Mouse (Mus musculus) liver, postnatal 0 days (tissue): ENCODE data around the gene Dock6. TPM values are rescaled to one million over a fixed set of nuclear protein-coding genes. Genes with fewer than 3 reads are reported as not detected.

ENCODE experiments used
- ATAC-seq: fragments of 200-750 bp; cut with Nextera tagmentation; 2 replicates; pipeline ENCODE4 v1.8.0; 2017; ENCODE audit warnings: mild to moderate bottlenecking, moderate library complexity
- DNase-seq: peaks from one replicate; pipeline ENCODE4 v3.0.0-alpha.2; 2016
- H3K27ac ChIP-seq: fragments of 300-500 bp; sonication (generic); 2 replicates; pipeline ENCODE4 v1.5.1; 2014; ENCODE audit warnings: antibody characterized with exemption, moderate library complexity, mild to moderate bottlenecking, low read depth
- H3K27me3 ChIP-seq: fragments of 300-500 bp; sonication (generic); 2 replicates; pipeline ENCODE4 v1.6.1; 2014; ENCODE audit warnings: low read length, control low read depth, mixed read lengths; ENCODE audit not compliant: insufficient read depth
- H3K36me3 ChIP-seq: fragments of 300-500 bp; sonication (generic); replicated peaks from 2 replicates; pipeline ENCODE4 v1.6.1; 2014; ENCODE audit warnings: mild to moderate bottlenecking, control low read depth, low read length, moderate library complexity, mixed read lengths; ENCODE audit not compliant: insufficient read depth
- H3K4me1 ChIP-seq: fragments of 300-500 bp; sonication (generic); 2 replicates; pipeline ENCODE4 v1.6.1; 2014; ENCODE audit warnings: antibody characterized with exemption, mild to moderate bottlenecking, control low read depth; ENCODE audit not compliant: insufficient read depth
- H3K4me2 ChIP-seq: fragments of 300-500 bp; sonication (generic); 2 replicates; pipeline ENCODE4 v1.6.1; 2014; ENCODE audit warnings: low read depth, mild to moderate bottlenecking, low read length, moderate library complexity, mixed read lengths
- H3K4me3 ChIP-seq: fragments of 300-500 bp; sonication (generic); 2 replicates; pipeline ENCODE4 v1.5.1; 2014; ENCODE audit warnings: low read depth, low read length
- H3K9ac ChIP-seq: fragments of 300-500 bp; sonication (generic); replicated peaks from 2 replicates; pipeline ENCODE4 v1.6.1; 2014; ENCODE audit warnings: mild to moderate bottlenecking, moderate library complexity
- H3K9me3 ChIP-seq: fragments of 300-500 bp; sonication (generic); 2 replicates; pipeline ENCODE4 v1.6.1; 2016; ENCODE audit warnings: mild to moderate bottlenecking, control low read depth, low read length, mixed read lengths
- CTCF ChIP-seq: sonication (generic); IDR thresholded peaks from 2 replicates; pipeline ENCODE4 v1.5.1; 2016; ENCODE audit warnings: antibody characterized with exemption, low read depth
- EP300 ChIP-seq: IDR thresholded peaks from 2 replicates; pipeline ENCODE4 v1.6.1; 2016; ENCODE audit warnings: antibody characterized with exemption, low read depth, mild to moderate bottlenecking
- WGBS: fragments of 180-500 bp; shearing (Covaris S2); extraction: QIAGEN DNeasy Blood & Tissue Kit; methylation state at CpG from one replicate; pipeline ENCODE4 v1.1.7; 2014; ENCODE audit not compliant: insufficient replicate concordance; 5-methylcytosine and 5-hydroxymethylcytosine counted together
- polyA plus RNA-seq: library from polyadenylated mRNA; unstranded; fragments of >200 nt; fragmentation: Nextera tagmentation; extraction: Ambion mirVana; gene quantifications from 2 replicates; pipeline ENCODE4 v1.2.1, GENCODE M21; 2015

The Dock6 gene
- polyA plus RNA-seq, 1 experiment from 2014 or later, result 4.1 TPM

DNA sequence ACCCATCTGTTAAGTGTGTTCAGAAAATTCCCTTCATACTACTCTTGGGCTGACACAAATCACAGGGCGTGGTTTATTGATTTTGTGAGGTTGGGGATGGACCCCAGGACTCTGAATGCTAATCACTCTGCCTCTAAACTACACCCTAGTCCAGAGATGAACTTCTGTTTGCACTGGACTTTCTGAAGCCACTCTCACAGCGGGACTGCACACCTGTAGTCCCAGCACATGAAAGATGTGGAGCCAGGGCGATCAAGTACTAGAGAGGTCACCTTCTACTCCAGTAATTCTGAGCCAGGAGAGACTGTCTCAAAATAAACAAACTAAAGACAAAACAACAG is 53.5 kb downstream of the Dock6 start:
- TF ChIP-seq EP300 (peak; percentile 48; the same call in 1 of the 2 replicates), CTCF (no peak)
- no peaks in the 10 kb centered on the region for H3K9me3 ChIP-seq
- H3K4me2 ChIP-seq, result peak overlapping the region; percentile 85
- WGBS, result 47% methylated on average over 3 of the region's 3 CpGs
- peak overlapping the region; percentile 76 for H3K4me3 ChIP-seq
- H3K27me3 ChIP-seq, result no peaks in the 10 kb centered on the region
- no peak overlapping the region; the same call in 1 of the 2 replicates for H3K9ac ChIP-seq
- no peak for DNase-seq
- H3K27ac ChIP-seq, result peak overlapping the region; percentile 89
- H3K36me3 ChIP-seq, result 0 out of 2 replicates have a peak, but pooled peaks cover 6% of the 10 kb centered on the region
- peaks cover 20% of the 10 kb centered on the region; the same call in 1 of the 2 replicates for H3K4me1 ChIP-seq
- peak; percentile 30 for ATAC-seq

DNA sequence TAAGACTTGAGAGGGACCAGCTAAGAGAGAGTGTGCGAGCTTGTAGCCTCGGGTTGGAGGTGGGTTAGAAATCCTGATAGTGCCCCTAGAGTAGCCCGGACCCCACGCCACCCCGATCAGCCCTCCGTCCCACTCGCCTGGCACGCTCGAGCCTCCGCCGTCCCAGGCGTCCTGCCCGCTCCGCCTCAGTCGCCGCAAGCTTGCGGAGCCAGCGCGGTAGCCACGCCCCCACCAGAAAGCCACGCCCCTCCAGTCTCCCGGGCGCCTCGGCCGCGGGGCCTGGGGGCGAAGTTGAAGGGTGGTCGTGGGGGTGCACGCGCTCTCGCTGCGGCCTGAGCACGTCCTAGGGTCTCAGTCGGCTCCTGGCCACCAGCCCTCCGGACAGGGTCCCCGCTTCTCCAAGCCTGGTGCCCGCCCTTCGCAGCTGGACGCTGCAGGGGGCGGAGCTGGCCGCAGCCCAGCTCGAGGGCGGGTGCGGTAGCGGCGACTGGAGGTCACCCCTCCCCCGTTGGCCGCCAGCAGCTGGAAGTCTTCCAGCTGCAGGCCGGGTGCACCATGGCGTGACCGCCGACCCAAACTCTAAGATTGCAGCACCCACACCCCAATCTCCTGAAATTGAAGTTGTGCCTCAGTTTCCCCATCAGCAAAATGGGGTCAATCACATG is 54.0 kb downstream of the Dock6 start, which contains the start of gene Kank2:
Kank2 (minus strand) TSS at position 400 of the 665 bp plus-strand sequence.
- H3K27me3 ChIP-seq, result no peaks in the 10 kb centered on the region
- ATAC-seq (peak; percentile 89), DNase-seq (peak; percentile 89)
- under 1% methylated on average over 49 of the region's 52 CpGs for WGBS
- H3K9me3 ChIP-seq, result no peaks in the 10 kb centered on the region
- peak within 1 kb of the TSS; percentile 76 for H3K4me3 ChIP-seq
- H3K4me1 ChIP-seq, result peaks cover 20% of the 10 kb centered on the region; the same call in 1 of the 2 replicates
- peak within 1 kb of the TSS; percentile 85 for H3K4me2 ChIP-seq
- H3K9ac ChIP-seq, result peak within 1 kb of the TSS; percentile 86
- 0 out of 2 replicates have a peak, but pooled peaks cover 6% of the 10 kb centered on the region for H3K36me3 ChIP-seq
- TF ChIP-seq CTCF, result no peak
- peak within 1 kb of the TSS; percentile 89 for H3K27ac ChIP-seq

DNA sequence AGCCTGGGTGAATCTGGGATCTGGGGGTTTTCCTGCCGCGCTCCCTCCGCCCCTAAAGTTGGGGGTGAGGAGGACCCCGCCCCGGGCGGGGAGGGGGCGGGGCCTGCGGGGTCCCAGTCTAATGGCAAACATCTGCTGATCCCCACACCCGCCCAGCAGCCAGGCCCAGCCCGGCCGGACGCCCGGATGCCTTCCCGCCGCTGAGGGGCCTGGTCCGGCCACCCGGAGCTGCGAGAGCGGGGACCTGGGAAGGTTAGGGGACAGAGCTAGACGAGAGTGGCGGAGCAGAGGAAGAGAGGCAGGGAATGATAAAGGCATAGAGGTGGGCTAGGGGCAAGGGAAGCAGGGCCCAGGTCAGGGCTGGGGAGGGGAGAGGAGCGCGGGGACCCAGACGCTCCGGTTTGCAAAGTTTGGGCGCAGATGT is 54.5 kb downstream of the Dock6 start:
- under 1% methylated on average over 23 of the region's 26 CpGs for WGBS
- DNase-seq, result peak; percentile 64
- H3K27ac ChIP-seq, result peak overlapping the region; percentile 89

DNA sequence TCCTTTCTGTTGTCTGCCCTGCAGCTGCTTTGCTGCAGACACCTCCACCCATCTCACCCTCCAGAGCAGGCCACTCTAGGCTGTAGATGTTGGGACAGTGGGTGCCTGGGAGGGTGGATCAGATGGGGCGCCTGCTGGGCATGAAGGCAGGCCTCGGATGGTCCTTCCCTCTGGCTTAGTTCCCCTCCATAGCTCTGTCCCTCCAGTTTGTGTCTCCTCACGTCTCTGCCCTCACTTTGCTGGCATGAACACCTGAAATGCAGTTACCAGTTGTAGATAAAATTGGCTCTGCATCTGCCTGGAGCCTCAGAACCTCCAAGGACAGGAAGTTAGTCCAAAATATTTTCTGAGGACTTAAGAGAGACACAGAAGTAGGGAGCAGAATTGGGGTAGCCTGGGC is 55.5 kb downstream of the Dock6 start:
- 0 out of 2 replicates have a peak, but pooled peaks cover 6% of the 10 kb centered on the region for H3K36me3 ChIP-seq
- WGBS, result 44% methylated on average over 3 of the region's 3 CpGs
- H3K4me1 ChIP-seq, result peaks cover 23% of the 10 kb centered on the region; the same call in 1 of the 2 replicates
- no peak for TF ChIP-seq EP300
- no peak for TF ChIP-seq CTCF
- no peaks in the 10 kb centered on the region for H3K9me3 ChIP-seq
- no peak overlapping the region for H3K27ac ChIP-seq
- ATAC-seq (no peak), DNase-seq (no peak)
- H3K27me3 ChIP-seq, result no peaks in the 10 kb centered on the region
- peak overlapping the region; percentile 22; the same call in 1 of the 2 replicates for H3K4me2 ChIP-seq
- no peak overlapping the region for H3K4me3 ChIP-seq
- H3K9ac ChIP-seq, result no peak overlapping the region; the same call in 1 of the 2 replicates

More for the DNA sequence above, 54.5 kb downstream of the Dock6 start:
- Histone ChIP-seq H3K4me3 (peak overlapping the region; percentile 76), H3K36me3 (0 out of 2 replicates have a peak, but pooled peaks cover 6% of the 10 kb centered on the region), H3K4me1 (peaks cover 20% of the 10 kb centered on the region; the same call in 1 of the 2 replicates), H3K4me2 (peak overlapping the region; percentile 85), H3K9me3 (no peaks in the 10 kb centered on the region), H3K27me3 (no peaks in the 10 kb centered on the region), H3K9ac (peak overlapping the region; percentile 86)
- TF ChIP-seq CTCF (no peak), EP300 (no peak)
- ATAC-seq, result peak; percentile 46

DNA sequence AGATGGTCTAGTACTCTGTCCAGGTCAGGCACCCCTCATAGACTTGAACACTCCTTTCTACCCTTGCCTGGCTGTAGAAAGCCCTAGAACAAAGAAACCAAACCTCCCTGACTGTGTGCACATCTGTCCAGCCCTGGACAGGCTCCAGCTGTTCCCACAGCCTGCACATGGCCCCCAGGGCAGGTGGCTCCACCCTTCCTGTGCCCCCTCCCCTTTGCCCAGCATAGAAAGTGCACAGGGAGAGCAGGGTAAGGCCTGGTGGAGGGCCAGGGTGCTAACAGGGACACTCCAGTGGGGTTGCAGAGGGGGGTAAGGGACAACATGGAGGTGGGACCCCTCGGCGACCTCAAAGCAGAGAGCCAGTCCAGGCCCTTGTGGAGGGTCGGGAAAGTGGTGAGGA is 56.2 kb downstream of the Dock6 start:
- Histone ChIP-seq H3K27ac (no peak overlapping the region), H3K36me3 (0 out of 2 replicates have a peak, but pooled peaks cover 6% of the 10 kb centered on the region), H3K4me2 (peak overlapping the region; percentile 22; the same call in 1 of the 2 replicates), H3K27me3 (no peaks in the 10 kb centered on the region), H3K4me3 (no peak overlapping the region), H3K9me3 (no peaks in the 10 kb centered on the region), H3K4me1 (peaks cover 23% of the 10 kb centered on the region; the same call in 1 of the 2 replicates), H3K9ac (peak overlapping the region; percentile 18)
- TF ChIP-seq EP300, result no peak
- TF ChIP-seq CTCF, result no peak
- DNase-seq (no peak), ATAC-seq (no peak)
- WGBS, result 41% methylated on average over 3 of the region's 3 CpGs

DNA sequence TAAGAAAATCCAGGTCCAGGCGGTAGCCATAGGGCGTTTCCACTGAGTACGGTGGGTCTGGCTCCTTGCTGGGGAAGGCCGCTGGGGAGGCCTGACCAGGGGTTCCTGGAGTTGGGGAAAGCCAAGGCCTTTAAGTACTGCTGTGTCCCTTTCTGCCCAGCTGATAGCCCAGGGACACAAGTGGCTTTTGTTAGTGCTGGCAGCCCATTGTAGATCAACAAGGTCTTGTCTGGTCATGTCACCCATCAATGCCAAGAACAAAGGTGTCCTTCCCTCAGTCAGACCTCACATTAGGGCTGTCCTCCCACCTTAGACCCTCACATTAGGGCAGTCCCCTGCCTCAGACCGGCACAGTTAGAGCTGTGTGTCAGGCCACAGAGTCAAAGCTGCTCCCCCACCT is 56.9 kb downstream of the Dock6 start:
- Histone ChIP-seq H3K4me2 (no peak overlapping the region), H3K36me3 (0 out of 2 replicates have a peak, but pooled peaks cover 6% of the 10 kb centered on the region), H3K27me3 (no peaks in the 10 kb centered on the region), H3K4me1 (peaks cover 23% of the 10 kb centered on the region; the same call in 1 of the 2 replicates), H3K27ac (no peak overlapping the region), H3K9ac (no peak overlapping the region; the same call in 1 of the 2 replicates), H3K4me3 (no peak overlapping the region), H3K9me3 (no peaks in the 10 kb centered on the region)
- DNase-seq (no peak), ATAC-seq (no peak)
- WGBS, result 81% methylated on average over 5 of the region's 5 CpGs
- TF ChIP-seq EP300 (no peak), CTCF (no peak)
